Mouse (Mus musculus) forelimb bud, embryonic 11.5 days (tissue): Measurements from ENCODE around the gene R3hdm2.

ENCODE experiments used
- DNase-seq: peaks from one replicate; pipeline ENCODE4 v3.0.0-alpha.2; 2012; ENCODE audit warnings: low read depth, low spot score

The R3hdm2 gene

DNA sequence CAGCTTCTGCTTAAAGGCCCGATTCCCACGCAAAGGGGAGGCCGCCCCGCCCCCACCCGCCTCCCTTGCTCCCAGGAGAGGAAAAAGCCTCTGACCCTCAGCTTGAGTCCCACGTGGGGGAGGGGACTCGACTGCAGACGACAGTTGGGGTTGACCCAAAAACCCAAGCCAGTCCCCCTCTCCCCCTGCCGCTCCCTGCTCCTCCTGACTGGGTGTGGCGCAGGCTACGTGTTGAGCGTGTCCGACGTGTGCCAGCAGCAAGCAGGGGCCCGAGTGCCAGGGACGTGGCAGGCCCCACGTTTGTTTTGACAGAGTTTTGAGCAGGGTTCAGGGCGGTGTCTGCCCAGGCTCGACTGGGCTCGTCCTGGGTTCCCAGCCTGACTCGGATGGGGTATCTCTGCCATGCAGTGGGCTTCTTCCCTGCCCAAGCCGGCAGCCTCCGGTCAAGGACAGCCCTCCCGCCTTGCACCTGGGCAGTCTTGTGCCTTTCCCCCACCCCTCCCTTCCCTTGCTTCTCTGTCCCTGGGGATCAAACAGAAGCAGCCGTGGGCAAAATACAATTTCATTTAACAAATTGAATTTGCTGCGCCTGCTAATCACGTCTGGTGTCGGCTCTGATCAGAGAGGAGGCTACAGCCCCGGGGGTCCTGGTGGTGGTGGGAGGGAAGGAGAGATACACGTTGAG is 136.6 kb downstream of the R3hdm2 start:
- no peak for DNase-seq

DNA sequence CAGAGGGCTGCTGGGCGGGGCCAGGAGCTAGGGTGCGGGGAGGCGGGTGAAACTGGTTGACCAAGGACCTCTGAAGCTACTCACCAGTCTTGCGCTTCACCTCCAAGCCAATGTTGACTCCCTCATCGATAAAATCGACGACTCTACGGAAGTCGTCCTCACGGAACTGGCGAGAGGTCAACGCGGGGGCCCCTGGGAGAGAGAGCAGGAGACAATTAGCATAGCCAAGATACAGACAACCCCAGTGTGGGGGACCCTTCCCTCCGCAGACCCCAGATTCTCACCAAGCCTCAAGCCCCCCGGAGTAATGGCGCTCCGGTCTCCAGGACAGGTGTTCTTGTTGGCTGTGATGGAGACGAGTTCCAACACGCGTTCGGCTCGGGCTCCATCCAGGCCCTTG is 137.8 kb downstream of the R3hdm2 start:
- no peak for DNase-seq

DNA sequence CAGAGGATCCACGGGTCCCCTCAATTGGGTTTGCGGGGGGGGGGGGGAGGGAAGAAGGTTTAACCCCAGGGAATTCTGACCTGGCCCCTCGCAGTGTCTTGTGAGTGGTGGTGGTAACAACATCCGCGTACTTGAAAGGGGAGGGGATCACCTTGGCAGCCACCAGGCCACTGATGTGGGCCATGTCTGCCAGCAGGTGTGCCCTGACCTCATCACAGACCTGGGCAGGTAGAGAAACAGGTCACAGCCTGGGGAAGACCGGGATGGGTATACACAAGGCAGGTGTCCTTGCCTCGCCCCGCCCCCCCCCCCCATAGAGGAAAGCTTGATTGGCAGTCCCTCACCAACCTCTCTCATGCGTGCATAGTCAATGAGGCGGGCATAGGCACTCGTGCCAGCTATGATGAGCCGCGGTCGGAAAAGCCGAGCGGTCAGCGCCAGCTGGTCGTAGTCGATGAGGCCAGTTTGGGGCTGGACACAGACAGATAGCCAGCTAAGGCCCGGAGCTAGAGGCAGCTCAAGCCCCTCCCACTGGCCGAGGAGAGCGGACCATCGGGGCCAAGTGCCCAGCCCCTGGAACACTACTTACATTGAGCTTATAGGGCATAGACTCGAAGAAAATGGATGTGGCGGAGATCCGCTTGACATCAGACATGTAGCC is 139.0 kb downstream of the R3hdm2 start:
- DNase-seq = no peak

DNA sequence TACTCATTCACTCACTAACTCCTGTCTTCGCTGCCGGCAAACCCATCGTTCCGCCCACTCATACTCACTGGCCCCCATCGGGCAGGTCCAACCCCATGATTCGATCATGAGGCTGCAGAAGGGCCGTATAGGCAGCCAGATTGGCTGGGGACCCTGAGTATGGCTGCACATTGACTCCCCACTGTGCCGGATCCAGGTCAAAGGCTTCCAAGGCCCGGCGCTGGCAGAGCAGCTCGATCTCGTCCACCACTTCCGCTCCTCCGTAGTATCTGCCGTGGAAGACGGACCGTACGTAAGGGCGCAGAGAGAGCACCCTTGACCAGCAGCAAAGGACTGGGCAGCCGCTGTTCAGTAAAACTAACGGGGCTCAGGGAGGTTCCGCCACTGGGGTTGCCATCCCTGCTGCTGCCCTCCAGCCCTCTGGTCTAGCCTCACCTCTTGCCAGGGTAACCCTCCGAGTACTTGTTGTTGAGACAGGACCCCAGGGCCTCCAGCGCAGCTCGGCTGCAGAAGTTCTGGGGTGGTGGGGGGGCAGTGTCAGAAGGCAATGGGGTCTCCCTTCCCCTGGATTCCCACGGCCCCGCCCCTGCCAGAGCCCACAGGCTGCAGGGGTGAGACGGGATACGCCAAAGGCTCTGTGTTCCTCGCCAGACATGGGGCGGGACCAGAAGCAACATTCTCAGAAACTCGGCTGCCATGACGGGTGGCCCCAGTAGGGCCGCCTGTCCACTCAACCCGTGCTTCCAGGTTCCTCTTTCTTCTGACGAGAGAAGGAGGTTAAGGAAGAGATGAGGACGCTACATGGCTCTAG is 140.0 kb downstream of the R3hdm2 start:
- no peak for DNase-seq

DNA sequence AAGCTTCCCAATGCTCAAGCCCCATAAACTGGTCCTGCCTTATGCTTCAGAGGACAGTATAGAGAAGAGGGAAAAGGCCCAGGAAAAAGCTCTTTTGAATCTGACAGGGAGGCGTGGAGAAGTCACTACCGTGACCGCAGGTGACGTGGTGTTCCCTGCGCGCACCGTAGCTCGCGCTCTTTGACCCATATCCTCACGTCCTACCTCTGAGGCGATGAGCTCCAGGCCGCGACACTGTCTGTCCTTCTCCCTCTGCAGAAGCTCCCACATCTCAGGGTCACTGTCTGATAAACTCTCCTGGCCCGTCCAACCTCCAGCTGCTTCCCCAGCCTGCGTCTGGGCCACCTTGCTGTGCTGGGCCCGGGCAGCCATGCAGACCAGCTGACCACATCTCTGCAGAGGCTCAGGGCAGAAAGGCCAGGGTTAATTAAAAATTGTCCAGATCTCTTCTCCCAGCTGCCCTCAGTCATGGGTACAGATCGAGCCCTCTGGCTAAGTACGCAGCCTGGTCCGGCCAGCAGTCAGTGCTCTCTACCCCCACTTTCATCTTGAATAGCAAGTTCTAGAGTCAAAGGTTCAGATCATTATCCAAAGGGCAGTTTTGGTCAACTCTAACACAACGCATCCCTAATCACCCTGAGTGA is 140.7 kb downstream of the R3hdm2 start:
- no peak for DNase-seq

DNA sequence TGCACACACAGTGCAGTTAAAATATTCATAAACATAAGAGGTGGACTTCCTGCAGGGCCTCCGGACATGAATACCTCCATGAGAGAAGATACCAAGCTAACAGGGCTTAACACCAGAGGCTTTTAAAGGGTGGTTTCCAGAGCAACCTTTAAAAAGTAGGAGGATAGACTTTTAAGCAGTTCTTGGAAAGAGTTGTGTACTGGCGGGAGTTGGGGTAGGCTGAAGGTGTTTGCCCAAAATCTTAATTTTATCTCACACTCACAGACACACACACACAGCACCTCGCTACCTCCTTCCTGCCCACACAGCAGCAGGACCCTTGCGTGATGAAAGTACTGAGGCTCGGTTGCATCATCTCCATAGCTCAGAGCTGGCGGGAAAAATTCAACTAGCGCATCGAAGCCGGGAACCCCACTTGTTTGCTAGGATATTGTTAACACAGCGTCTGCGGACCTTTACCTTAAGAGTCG is 141.5 kb downstream of the R3hdm2 start:
- DNase-seq = no peak

DNA sequence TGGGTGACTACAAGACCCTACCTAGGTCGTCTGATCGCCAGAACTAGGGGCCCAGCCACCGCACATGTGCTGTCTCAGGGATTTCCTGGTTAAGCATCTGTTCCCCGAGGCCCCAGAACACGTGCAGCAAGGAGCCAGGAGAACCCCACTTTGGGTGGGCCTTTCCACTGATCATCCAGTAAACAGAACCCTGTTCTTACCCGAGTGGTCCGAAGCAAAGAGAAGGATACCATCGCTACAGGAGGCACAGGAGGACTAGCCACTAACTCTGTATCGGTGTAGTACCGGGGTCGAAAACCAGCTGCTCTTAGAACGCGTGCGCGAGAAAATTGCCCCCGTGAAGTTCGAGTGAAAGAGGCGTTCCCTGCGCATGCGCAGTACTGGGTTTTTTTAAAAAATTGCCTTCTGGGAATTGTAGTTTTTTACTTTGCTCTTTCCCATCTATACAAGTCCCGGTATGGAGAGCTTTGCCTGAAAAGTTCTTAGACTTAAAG is 142.0 kb downstream of the R3hdm2 start, which contains the start of gene Shmt2:
TSS of gene Shmt2 (minus strand) at position 357 of the 494 bp plus-strand sequence.
- DNase-seq = peak; percentile 97

DNA sequence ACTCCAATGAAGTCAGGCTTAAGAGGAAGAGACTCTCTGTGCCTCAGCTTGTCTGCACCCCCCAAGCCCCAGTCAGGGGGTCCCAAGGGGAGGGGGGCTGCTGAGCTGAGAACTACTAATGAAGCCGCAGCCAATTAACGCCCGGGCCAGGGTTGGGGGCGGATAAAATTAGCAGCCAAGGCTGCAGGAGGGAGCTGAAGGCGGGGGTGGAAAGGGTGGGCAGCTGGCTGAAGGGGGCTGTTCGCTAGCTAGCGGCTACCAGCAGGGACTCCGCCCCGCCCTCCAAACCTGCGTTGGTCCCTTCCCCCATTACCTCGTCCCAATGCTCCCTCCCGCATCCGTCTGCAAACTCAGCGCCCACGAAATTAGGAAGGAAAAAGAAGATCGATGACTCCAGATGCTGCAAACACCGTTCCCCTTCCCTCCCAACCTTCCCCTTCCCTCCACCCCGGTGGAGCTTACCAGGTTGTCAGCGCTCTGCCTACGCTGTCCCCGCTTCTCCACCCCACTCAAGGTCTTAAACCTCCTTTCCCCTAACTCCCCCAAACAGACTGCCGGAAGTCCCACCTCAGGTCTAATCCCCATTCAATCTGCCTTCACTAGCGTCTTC is 144.6 kb downstream of the R3hdm2 start:
- no peak for DNase-seq

DNA sequence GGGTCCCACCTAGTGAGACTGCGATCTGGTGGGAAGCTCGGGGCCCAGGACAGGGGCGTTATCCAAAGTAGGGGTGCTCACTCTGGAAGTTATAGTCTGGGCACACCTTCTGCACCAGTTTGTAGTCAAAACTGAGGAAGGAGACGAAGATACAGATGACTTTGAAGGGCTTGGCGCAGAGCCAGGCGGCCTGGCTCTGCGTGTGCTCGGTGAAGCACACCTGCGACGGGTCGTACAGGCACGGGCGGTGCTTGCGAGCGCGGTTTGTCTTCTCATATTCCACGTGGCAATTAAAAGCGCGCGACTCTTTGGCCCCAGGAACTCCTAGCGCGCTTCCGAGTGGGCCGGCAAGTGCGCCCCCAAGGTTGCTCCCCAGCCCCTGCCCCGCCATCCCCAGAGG is 145.9 kb downstream of the R3hdm2 start:
- no peak for DNase-seq

DNA sequence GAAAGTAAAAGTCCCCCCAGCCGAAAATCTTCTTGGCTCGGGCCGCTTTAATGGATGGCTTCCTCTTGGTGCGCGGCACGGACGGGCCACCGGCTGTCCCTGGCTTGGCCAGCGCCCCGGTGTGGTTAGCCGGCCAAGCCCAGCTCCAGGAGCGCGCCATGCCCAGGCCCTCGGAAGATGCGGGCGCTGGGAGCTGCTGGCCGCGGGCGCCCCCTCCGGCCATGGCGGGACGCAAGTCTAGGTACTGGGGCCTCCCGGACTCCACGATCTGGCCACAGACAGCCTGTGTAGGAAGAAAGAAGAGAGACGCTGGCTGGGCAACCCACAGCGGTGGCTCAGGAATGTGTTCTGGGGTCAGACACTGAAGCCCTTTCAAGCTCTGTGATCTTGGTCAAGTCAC is 146.6 kb downstream of the R3hdm2 start:
- DNase-seq = no peak

DNA sequence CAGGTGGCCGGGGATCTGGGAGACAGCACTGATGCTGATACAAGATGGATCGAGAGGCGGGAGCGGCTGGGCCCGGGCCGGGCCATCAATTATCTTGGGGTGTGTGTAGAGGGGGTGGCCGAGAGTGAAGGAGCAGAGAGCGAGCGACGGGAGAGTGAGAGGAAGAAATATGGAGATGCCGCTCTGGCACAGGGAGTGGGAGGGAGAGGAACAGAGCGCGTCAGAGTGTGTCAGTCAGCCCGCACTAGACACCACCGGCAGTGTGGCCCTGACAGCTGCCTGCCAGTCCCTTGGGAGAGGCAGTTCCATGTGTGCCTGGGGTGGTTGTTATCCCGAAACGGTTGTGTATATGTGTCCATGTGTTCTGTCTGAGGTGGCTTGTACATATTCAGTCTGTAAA is 147.4 kb downstream of the R3hdm2 start:
- no peak for DNase-seq

DNA sequence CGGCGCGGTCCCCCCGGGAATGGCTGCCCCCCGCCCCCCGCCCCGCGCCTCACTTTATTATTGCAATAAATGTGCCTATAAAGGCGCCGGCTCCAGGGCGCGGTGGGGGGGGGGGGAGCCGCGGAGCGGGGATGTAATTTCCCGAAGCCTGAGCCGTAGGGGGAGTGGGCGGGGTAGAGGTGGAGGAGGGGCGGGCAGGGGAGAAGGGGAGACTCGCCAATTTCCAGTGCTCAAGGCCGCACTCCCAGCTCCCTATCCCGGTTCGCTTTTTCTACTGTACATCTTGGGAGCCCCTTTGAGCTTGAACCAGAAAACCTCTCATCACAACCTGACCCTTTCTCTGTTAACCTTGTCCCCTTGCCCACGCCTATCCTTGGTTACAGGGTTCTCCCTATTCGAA is 150.8 kb downstream of the R3hdm2 start:
- DNase-seq = no peak

DNA sequence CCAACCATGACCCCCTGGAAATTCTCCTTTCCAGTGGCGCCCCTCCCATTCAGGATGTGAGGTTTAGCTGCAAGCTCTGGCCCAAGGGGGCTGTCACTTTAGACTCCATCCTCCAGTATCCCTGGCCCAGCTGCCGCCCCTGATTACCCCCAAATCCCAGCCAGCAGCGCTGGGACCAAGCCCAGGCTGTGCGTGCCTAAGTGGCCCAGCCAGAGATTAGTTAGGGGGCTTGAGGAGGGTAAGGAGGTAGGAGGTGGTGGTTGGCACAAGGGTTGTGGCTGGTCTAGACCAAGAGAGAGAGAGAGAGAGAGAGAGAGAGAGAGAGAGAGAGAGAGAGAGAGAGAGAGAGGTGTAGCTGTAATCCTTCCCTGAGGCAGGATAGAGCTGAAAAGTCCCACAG is 151.4 kb downstream of the R3hdm2 start:
- DNase-seq = no peak

DNA sequence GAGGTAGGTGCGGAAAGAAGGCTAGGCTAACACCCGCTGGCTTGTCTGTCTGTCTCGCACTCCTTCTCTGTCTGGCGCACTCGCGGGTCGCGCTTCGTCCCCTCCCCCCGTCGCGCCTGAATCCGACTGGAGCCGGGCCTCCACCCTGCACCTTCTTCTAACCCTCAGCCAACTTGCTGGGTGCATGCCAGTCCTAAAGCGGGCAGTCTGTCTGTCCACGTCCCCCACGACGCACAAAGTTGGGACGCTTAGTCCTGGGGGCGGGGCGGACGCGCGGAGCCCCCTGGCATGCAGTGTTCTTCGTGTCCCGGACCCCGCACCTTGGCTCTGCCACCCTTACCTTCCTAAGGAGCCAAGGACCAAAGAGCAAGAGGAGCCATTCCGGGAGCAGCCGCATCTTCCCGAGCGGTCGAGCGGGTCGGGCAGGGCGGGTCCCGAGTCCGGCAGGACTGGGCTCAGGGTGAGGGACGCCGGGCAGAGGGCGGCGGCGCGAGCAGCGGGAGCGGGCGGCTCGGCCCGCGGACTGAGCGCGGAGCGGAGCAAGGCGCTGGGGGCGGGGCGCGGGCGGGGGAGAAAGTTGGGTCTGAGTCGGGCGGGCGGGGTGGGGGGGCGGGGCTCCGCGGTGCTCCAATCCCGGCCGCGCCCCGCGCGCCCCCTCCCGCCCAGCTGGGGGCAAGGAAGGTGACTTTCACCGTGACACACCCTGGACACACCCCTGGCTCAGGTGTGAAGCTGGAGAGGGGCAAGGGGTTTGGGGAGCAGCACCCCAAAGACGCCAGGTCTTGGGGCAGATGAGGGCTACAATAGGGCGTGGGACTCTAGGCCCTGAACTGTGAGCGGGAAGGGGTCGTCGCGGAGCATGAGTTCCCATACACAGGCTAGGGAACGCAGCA is 154.2 kb downstream of the R3hdm2 start, which contains the start of gene Nxph4:
TSS of gene Nxph4 (minus strand) at position 524 of the 893 bp plus-strand sequence.
- no peak for DNase-seq

DNA sequence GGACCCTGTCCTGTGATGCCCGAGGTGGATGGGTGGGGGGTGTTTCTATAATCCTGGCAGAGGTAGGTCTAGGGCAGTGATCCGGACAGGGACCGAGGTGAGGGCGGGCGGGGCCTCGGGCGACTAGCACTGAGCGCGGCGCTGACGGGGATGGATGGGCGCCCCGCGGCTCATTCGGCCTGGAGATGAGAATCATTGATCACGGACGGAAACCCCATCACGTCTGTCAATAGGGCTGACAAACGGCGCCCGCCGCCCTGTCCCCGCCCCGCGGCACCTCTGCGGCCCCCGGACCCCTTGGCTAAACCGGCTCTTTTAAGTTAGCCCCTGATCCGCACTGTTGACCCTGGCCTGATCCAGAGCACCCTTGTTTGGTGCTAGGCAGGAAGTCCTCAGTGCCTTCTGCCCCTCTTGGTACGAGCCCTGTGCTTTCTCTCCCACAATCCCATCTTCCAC is 154.8 kb downstream of the R3hdm2 start:
- no peak for DNase-seq

DNA sequence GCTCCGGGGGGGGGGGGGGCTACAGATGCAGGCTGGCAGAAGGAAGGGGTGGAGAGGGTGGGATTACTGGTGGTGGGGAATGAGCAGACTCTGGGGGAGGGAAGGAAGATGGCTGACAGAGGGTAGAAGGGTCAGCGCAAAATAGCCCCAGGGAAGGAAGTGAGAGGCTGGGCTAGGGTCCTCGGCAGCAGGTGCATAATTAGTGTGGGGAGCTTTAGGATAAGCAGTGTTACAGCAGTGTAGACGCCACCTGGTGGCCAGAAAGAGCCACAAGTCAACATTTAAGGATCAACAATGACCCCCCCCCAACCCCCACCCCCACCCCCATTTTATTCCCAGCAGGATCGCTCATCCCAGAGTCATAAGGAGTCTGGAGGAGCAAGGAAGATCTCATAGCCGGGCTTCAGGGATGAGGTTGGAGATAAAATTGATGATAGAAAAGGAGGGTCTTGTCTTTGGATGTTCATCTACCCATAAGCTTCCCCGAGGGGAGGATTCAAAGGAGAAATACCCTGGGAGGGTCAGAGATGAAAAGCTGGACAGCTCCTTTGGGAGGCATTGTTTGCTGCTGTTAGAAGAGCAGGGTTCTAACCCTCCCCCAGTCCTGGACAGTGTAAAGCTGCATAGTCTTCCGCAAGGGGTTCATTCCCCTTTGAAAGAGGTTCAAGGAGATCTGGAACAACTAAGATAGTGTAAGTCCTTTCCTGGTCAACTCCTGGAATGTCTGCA is 156.6 kb downstream of the R3hdm2 start:
- DNase-seq = peak; percentile 65

DNA sequence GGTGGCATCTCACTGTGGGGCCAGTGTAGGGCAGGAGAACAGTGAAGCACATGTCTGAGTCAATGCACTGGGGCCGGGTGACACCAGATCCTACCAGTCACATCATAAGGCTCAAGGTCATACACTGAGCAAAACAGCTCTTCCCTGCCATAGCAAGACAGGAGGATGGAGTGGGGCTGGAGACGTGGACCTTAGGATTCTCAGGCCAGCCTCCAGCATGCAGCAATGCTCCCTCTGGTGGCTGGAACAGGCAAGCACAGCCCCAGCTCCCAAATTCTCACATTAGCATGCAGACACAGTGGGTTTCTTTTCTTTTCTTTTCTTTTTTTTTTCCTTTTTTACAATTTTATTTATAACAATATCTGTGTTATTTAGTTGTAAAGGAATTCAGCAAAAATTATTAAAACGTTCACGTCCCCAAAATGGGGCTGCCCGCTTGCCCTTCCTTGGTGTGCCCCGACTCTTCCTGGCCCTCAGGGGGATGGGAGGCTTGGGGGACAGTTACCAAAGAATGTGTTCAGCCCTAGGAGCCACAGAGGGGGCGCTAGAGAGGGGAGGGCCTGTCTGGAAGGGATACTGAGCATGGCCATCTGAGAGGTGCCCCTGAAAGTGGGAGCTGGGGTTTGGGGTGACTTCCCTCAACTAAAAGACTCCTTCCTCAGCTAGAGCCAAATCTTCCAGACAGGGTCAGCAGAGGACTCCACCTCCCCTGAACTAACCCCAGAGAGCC is 157.9 kb downstream of the R3hdm2 start:
- DNase-seq = peak; percentile 74

DNA sequence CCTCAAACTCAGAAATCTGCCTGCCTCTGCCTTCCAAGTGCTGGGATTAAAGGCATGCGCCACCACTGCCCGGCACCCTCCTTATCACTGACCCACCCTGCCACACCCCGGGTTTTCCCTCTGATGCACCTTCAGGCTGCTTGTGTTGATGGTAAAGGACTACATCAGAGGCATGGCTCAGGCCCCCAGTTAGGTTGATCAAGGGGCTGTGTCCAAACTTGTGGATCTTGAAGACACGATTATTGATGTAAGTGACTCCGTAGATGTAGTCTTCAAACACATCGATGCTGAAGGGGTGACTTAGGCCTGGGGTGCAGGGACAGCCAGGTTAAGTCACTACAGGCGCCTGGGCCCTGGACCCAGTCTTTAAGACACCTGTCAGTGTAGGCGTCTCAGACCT is 161.4 kb downstream of the R3hdm2 start:
- no peak for DNase-seq

DNA sequence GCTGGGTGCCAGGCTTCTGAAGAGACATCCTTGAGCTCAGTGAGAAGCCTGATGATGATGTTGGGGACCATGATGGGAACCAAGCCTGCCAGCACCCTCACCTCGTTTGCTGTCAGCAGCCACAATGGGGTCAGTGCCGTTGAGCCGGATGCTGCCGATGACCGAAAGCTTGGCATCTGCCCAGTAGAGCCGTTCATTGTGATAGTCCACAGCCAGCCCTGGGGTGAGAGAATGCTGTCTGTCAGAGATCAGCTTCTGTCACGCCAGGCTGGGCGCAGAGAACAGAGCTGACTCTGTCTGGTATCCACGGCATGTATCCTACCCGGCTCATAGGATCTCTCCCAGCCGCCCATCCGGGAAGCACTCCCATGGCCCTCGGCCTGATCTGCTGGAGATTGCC is 162.0 kb downstream of the R3hdm2 start:
- DNase-seq = no peak
